Mouse (Mus musculus) heart, adult 2 months (tissue): ENCODE measurements at regions not wholly inside any gene's neighbourhood (a gene's known extent, or its start where the extent isn't known, plus 50 kb on each side); places are given as distances from the start of the nearest gene placed in this dataset.

ENCODE experiments used
- CTCF ChIP-seq: fragments of 200-600 bp; IDR thresholded peaks from 2 replicates; pipeline ENCODE4 v1.8.1; 2022; ENCODE audit warnings: antibody characterized with exemption, mild to moderate bottlenecking, moderate library complexity
- EP300 ChIP-seq: fragments of 200-500 bp; IDR thresholded peaks from 2 replicates; pipeline ENCODE4 v1.6.1; 2011; ENCODE audit warnings: low read depth, low read length, control low read depth; ENCODE audit not compliant: insufficient read depth
- POLR2A ChIP-seq: fragments of 200-500 bp; IDR thresholded peaks from 2 replicates; pipeline ENCODE4 v1.6.1; 2011; ENCODE audit warnings: mild to moderate bottlenecking, low read depth, low read length, control low read depth; ENCODE audit not compliant: insufficient read depth

DNA sequence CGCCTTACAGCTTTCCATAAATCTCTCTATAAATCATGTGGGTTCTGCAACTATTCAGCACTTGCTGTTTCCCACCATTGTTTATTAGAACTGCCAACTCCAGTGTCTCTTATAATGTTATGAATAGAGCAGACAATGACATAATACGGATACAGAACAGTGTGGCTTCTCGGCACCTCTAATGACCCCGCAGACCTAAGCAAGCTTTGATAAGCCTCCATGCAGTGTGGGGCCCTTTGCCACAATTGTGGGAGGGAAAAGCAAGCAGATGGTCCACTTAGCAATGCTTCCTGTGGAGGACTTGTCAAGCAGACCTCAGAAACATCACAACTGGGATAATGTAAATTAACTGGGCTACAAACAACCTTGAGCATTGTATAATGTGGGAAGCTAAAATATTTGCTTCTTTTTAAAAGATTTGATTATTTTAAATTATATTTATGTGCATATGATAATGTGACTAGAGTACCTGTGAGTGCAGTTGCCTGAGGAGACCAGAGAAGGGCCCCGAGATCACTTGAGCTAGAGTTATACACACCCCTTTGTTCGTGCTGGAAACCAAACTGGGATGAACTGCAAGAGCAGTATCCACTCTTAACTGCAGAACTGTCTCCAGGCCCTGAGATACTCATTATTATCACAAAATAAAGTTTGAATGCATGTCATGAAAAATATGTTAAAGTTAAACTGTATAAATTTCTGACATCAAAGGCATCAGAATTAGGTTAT is 357.4 kb upstream of the Reg3g start:
- TF ChIP-seq CTCF (no peak), POLR2A (no peak), EP300 (no peak)
